Mouse (Mus musculus): ENCODE measurements around the gene Frem1. TPM values are rescaled to one million over a fixed set of nuclear protein-coding genes. Genes with fewer than 3 reads are reported as not detected.
A peak's percentile ranks its signal among the peaks of the same experiment; 100 is the strongest.

Frem1 gene
- polyA plus RNA-seq, 1 experiment from 2014 or later: 18.7 TPM

GRCm38 (mm10) chr4:83045266-83045665 is 6.9 kb downstream of the Frem1 start:
- H3K27ac ChIP-seq: no peak overlapping the region
- no peaks in the 10 kb centered on the region for H3K36me3 ChIP-seq (ENCODE audit: insufficient read depth, low read length)
- no peak overlapping the region for H3K9ac ChIP-seq (ENCODE audit: low read depth, low read length)
- no peak overlapping the region for H3K4me3 ChIP-seq (replicated peaks; ENCODE audit: low read depth, low read length)
- no peak for ATAC-seq (replicated peaks; ENCODE audit: low FRiP score, low read depth)
- WGBS: 63% methylated on average over 6 of the region's 6 CpGs
- no peaks in the 10 kb centered on the region for H3K9me3 ChIP-seq (replicated peaks; ENCODE audit: low read length)
- H3K4me2 ChIP-seq (ENCODE audit: low read length): no peak overlapping the region
- H3K27me3 ChIP-seq (ENCODE audit: insufficient read depth, low read length): no peaks in the 10 kb centered on the region
- no peak for DNase-seq (ENCODE audit: low spot score)
- 0 out of 2 replicates have a peak, but pooled peaks cover 4% of the 10 kb centered on the region for H3K4me1 ChIP-seq (replicated peaks; ENCODE audit: insufficient read depth, low read length)
- TF ChIP-seq CTCF (IDR thresholded peaks at IDR 0.05; ENCODE audit: low read depth): no peak

DNA sequence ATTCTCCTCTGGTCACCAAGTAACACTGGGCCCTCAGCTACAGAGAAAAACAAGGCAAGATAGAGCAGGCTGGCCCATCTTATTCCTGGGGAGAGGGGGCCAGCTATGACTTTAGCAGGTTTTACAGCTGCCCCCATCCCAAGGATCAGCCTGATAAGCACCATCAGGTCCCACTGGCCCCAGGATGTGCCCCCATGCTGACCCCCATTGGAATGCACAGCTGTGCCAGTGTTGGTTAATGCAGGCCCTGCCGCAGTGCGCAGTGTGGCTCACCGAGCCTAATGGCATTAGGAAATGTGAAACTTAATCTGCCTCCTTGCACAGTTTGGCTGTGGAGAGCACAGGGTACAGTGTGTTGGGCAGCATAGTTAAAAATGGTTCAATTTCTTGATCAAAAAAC is 11.4 kb downstream of the Frem1 start:
- ATAC-seq (replicated peaks; ENCODE audit: low FRiP score, low read depth): no peak; the same call in 1 of the 2 replicates
- H3K4me1 ChIP-seq (replicated peaks; ENCODE audit: insufficient read depth, low read length): no peaks in the 10 kb centered on the region

DNA sequence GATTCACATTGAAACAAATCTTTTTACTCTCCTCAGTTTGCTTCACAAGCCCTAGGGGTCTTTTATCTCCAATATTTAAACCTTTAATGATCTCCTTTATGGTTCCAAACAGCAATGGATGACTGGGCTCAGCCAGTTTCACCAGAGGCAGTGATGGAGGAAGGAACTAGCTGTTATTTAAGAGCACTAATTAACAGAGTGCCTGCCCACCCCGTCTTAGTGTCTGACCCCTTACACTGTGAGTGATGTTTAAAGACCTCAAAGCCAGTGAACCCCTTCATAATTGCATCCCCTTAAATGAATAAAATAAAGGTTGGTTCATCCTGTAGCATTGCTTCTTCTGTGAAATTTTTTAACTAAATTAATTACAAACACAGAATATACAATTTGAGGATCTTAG is 19.4 kb downstream of the Frem1 start:
- H3K4me2 ChIP-seq (ENCODE audit: low read length): no peak overlapping the region
- H3K27ac ChIP-seq: no peak overlapping the region
- H3K4me1 ChIP-seq (replicated peaks; ENCODE audit: insufficient read depth, low read length): no peaks in the 10 kb centered on the region
- DNase-seq (ENCODE audit: low spot score) (no peak), ATAC-seq (replicated peaks; ENCODE audit: low FRiP score, low read depth) (no peak)
- 22% methylated on average over 1 of the region's 1 CpGs for WGBS
- H3K9ac ChIP-seq (ENCODE audit: low read depth, low read length): no peak overlapping the region
- H3K27me3 ChIP-seq (ENCODE audit: insufficient read depth, low read length): no peaks in the 10 kb centered on the region
- TF ChIP-seq CTCF (IDR thresholded peaks at IDR 0.05; ENCODE audit: low read depth): no peak
- H3K9me3 ChIP-seq (replicated peaks; ENCODE audit: low read length): no peaks in the 10 kb centered on the region
- no peaks in the 10 kb centered on the region for H3K36me3 ChIP-seq (ENCODE audit: insufficient read depth, low read length)
- H3K4me3 ChIP-seq (replicated peaks; ENCODE audit: low read depth, low read length): no peak overlapping the region

More for the DNA sequence above, 11.4 kb downstream of the Frem1 start:
- Histone ChIP-seq H3K4me3 (replicated peaks; ENCODE audit: low read depth, low read length) (no peak overlapping the region), H3K36me3 (ENCODE audit: insufficient read depth, low read length) (no peaks in the 10 kb centered on the region), H3K27me3 (ENCODE audit: insufficient read depth, low read length) (no peaks in the 10 kb centered on the region), H3K9me3 (replicated peaks; ENCODE audit: low read length) (no peaks in the 10 kb centered on the region), H3K27ac (no peak overlapping the region), H3K4me2 (ENCODE audit: low read length) (no peak overlapping the region), H3K9ac (ENCODE audit: low read depth, low read length) (no peak overlapping the region)
- WGBS: 39% methylated on average over 3 of the region's 3 CpGs
- no peak for TF ChIP-seq CTCF (IDR thresholded peaks at IDR 0.05; ENCODE audit: low read depth)
- no peak for DNase-seq (ENCODE audit: low spot score)

DNA sequence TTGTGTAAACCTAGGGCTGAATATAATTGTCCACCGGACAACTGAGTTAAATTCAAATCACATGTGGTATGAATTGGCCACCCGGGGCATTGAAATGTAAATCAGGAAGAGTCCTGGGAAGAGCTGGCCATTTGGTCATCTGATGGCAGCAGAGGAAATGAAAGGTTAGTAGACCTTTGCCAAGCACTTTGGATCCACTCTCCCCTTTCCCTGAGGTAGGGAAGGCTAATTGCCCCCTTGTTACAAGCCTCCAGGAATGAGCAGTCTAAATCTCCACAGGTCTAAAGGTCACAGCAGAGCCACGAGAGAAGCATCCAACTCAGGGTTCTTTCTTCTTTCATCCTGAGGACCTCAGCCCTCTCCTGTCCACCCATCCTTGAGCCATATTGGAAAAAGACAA is 20.5 kb downstream of the Frem1 start:
- no peak for TF ChIP-seq CTCF (IDR thresholded peaks at IDR 0.05; ENCODE audit: low read depth)
- H3K9ac ChIP-seq (ENCODE audit: low read depth, low read length): no peak overlapping the region
- no peaks in the 10 kb centered on the region for H3K27me3 ChIP-seq (ENCODE audit: insufficient read depth, low read length)
- no peak for DNase-seq (ENCODE audit: low spot score)
- no peaks in the 10 kb centered on the region for H3K36me3 ChIP-seq (ENCODE audit: insufficient read depth, low read length)
- H3K4me2 ChIP-seq (ENCODE audit: low read length): no peak overlapping the region
- H3K27ac ChIP-seq: no peak overlapping the region
- H3K9me3 ChIP-seq (replicated peaks; ENCODE audit: low read length): no peaks in the 10 kb centered on the region
- no peak overlapping the region for H3K4me3 ChIP-seq (replicated peaks; ENCODE audit: low read depth, low read length)
- no peaks in the 10 kb centered on the region for H3K4me1 ChIP-seq (replicated peaks; ENCODE audit: insufficient read depth, low read length)
- 39% methylated on average over 3 of the region's 3 CpGs for WGBS
- no peak for ATAC-seq (replicated peaks; ENCODE audit: low FRiP score, low read depth)

GRCm38 (mm10) chr4:83030097-83030496 is 22.0 kb downstream of the Frem1 start:
- ATAC-seq (replicated peaks; ENCODE audit: low FRiP score, low read depth): no peak
- Histone ChIP-seq H3K4me3 (replicated peaks; ENCODE audit: low read depth, low read length) (no peak overlapping the region), H3K4me2 (ENCODE audit: low read length) (no peak overlapping the region), H3K9ac (ENCODE audit: low read depth, low read length) (no peak overlapping the region), H3K4me1 (replicated peaks; ENCODE audit: insufficient read depth, low read length) (no peaks in the 10 kb centered on the region), H3K27me3 (ENCODE audit: insufficient read depth, low read length) (no peaks in the 10 kb centered on the region), H3K9me3 (replicated peaks; ENCODE audit: low read length) (no peaks in the 10 kb centered on the region), H3K36me3 (ENCODE audit: insufficient read depth, low read length) (no peaks in the 10 kb centered on the region), H3K27ac (no peak overlapping the region)
- no peak for DNase-seq (ENCODE audit: low spot score)
- WGBS: 56% methylated on average over 6 of the region's 6 CpGs
- TF ChIP-seq CTCF (IDR thresholded peaks at IDR 0.05; ENCODE audit: low read depth): no peak

- ATAC-seq (replicated peaks; ENCODE audit: low FRiP score, low read depth) (peak; percentile 83), DNase-seq (ENCODE audit: low spot score) (peak; percentile 71)
- H3K9me3 ChIP-seq (replicated peaks; ENCODE audit: low read length): no peaks in the 10 kb centered on the region
- no peak overlapping the region for H3K9ac ChIP-seq (ENCODE audit: low read depth, low read length)
- TF ChIP-seq CTCF (IDR thresholded peaks at IDR 0.05; ENCODE audit: low read depth): peak; percentile 23; the same call in 1 of the 2 replicates
- 17% methylated on average over 15 of the region's 15 CpGs for whole genome bisulfite sequencing
- 0 out of 2 replicates have a peak overlapping the region, but pooled peaks have one; percentile 6 for H3K4me2 ChIP-seq (ENCODE audit: low read length)
- H3K27ac ChIP-seq: peak overlapping the region; percentile 37; the same call in 1 of the 2 replicates
- H3K4me1 ChIP-seq (replicated peaks; ENCODE audit: insufficient read depth, low read length): no peaks in the 10 kb centered on the region; the same call in 1 of the 2 replicates
- H3K36me3 ChIP-seq (ENCODE audit: insufficient read depth, low read length): no peaks in the 10 kb centered on the region
- H3K4me3 ChIP-seq (replicated peaks; ENCODE audit: low read depth, low read length): no peak overlapping the region
- H3K27me3 ChIP-seq (ENCODE audit: insufficient read depth, low read length): no peaks in the 10 kb centered on the region
Measured at GRCm38 (mm10) chr4:83020759-83021555, 31.2 kb downstream of the Frem1 start.

All from kidney, postnatal 0 days (tissue).